Mouse (Mus musculus) C2C12 (cell line): ENCODE data around the gene Gm29427.

ENCODE experiments used
- CTCF ChIP-seq: IDR thresholded peaks from one replicate; pipeline ENCODE4 v1.5.1; 2011; ENCODE audit not compliant: control insufficient read depth, insufficient read depth, insufficient read length
- FOSL1 ChIP-seq: IDR thresholded peaks from one replicate; pipeline ENCODE4 v1.8.0; 2011; ENCODE audit warnings: mild to moderate bottlenecking, low read length; ENCODE audit not compliant: poor library complexity, insufficient read depth, severe bottlenecking
- MAX ChIP-seq: IDR thresholded peaks from one replicate; pipeline ENCODE4 v1.6.1; 2011; ENCODE audit warnings: mild to moderate bottlenecking, control low read depth
- MYOD1 ChIP-seq: IDR thresholded peaks from one replicate; pipeline ENCODE4 v1.6.1; 2011; ENCODE audit warnings: low read depth; ENCODE audit not compliant: control insufficient read depth, insufficient read length

DNA sequence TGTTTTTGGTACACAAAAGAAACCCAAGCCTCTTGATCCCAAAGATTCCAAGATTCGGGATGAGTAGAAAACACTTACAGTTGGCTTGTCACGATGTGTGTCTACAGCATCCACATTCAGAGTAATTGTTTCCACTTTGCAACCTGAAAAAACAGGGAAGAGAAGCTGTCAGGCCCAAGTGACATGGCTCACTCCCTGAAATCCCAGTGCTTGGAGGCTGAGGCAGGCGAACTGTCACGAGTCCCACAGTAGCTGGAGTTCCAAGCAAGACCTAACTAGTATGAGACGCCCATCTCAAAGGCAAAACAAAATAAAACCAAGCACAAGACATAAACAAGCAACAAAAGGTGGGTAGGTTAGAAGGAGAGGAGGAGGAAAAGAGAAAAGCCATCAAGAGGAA is 17.0 kb downstream of the Gm29427 start:
- TF ChIP-seq CTCF (no peak), MAX (no peak), FOSL1 (no peak), MYOD1 (no peak)
